Mouse (Mus musculus): ENCODE measurements around the gene Uba2. TPM values are rescaled to one million over a fixed set of nuclear protein-coding genes. Genes with fewer than 3 reads are reported as not detected.
"Not testable (repeated sequence)": the region's sequence is repeated elsewhere in the genome, so short reads cannot be mapped to it uniquely, and the experiment has no call there.

The Uba2 gene
- polyA plus RNA-seq, 1 experiment, result 8.8 TPM

DNA sequence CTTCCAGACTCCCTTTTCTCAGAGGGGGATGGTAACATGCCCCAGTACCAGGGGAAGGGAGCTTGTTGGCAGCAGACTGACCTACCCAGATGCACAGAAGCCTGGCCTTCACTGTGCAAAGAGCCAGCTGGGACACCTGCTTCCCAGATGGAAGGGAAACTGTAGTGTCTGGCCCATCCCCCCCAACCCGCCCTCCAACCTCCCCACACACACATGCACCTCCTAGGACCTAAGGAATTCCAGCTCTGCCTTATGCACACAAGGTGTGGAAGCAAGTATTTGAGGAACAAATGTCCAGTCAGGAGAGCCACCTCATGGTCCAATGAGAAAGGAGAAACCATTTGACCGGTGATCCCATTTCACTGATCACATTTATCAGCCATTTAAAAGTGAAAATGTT is 35.1 kb downstream of the Uba2 start:
- H3K4me1 ChIP-seq, result peaks cover 12% of the 10 kb centered on the region
- no peak for TF ChIP-seq FLI1 (IDR thresholded peaks at IDR 0.05; ENCODE audit: low read length)
- no peaks in the 10 kb centered on the region for H3K9me3 ChIP-seq
- H3K36me3 ChIP-seq (replicated peaks; ENCODE audit: low read length), result no peaks in the 10 kb centered on the region
- no peak overlapping the region for H3K4me3 ChIP-seq (replicated peaks)
- peaks cover 58% of the 10 kb centered on the region for H3K27me3 ChIP-seq (replicated peaks)

GRCm38 (mm10) chr7:34133117-34133762 is 36.2 kb downstream of the Uba2 start, which contains the start of gene Wtip:
Gene Wtip (minus strand): TSS chr7:34133268.
- peaks cover 63% of the 10 kb centered on the region for H3K27me3 ChIP-seq (replicated peaks)

GRCm38 (mm10) chr7:34132355-34133079 is 36.9 kb downstream of the Uba2 start:
- H3K4me3 ChIP-seq (replicated peaks), result peak overlapping the region; percentile 89
- TF ChIP-seq GATA1 (IDR thresholded peaks at IDR 0.05; ENCODE audit: borderline replicate concordance, low read length) (no peak), FLI1 (IDR thresholded peaks at IDR 0.05; ENCODE audit: low read length) (no peak)
- peaks cover 12% of the 10 kb centered on the region for H3K4me1 ChIP-seq
- H3K27me3 ChIP-seq (replicated peaks), result peaks cover 63% of the 10 kb centered on the region
- no peaks in the 10 kb centered on the region for H3K9me3 ChIP-seq
- H3K36me3 ChIP-seq (replicated peaks; ENCODE audit: low read length), result no peaks in the 10 kb centered on the region

More at GRCm38 (mm10) chr7:34133117-34133762, 36.2 kb downstream of the Uba2 start, which contains the start of gene Wtip:
- TF ChIP-seq FLI1 (IDR thresholded peaks at IDR 0.05; ENCODE audit: low read length) (no peak), GATA1 (IDR thresholded peaks at IDR 0.05; ENCODE audit: borderline replicate concordance, low read length) (no peak)
- no peaks in the 10 kb centered on the region for H3K36me3 ChIP-seq (replicated peaks; ENCODE audit: low read length)
- peak within 1 kb of the TSS; percentile 89 for H3K4me3 ChIP-seq (replicated peaks)
- H3K4me1 ChIP-seq, result peaks cover 12% of the 10 kb centered on the region
- no peaks in the 10 kb centered on the region for H3K9me3 ChIP-seq

- peaks cover 63% of the 10 kb centered on the region for H3K27me3 ChIP-seq (replicated peaks)
- no peak for TF ChIP-seq GATA1 (IDR thresholded peaks at IDR 0.05; ENCODE audit: borderline replicate concordance, low read length)
- no peak for TF ChIP-seq FLI1 (IDR thresholded peaks at IDR 0.05; ENCODE audit: low read length)
- peaks cover 12% of the 10 kb centered on the region for H3K4me1 ChIP-seq
- H3K36me3 ChIP-seq (replicated peaks; ENCODE audit: low read length), result no peaks in the 10 kb centered on the region
- peaks cover 4% of the 10 kb centered on the region for H3K9me3 ChIP-seq
- H3K4me3 ChIP-seq (replicated peaks), result peak overlapping the region; percentile 89
Measured at GRCm38 (mm10) chr7:34131959-34132354, 37.4 kb downstream of the Uba2 start.

DNA sequence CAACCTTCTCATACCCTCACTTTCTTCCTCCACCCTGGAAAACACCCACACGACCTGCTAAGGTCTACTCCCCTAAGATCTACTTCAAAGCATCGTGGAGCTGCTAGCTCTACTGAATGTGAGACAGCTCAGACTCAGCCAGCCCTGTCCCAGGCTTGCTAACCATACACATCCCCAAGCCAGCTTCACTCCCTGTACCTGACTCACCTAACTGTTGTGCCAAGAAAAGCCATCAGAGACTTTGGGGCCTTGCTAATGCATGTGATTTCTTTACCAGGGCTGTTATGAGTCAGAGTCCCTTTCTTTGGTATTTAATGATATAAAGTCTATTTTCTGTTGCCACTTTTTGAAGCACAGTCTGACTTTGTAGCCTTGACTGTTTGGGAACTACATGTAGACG is 38.3 kb downstream of the Uba2 start:
- H3K4me3 ChIP-seq (replicated peaks), result no peak overlapping the region
- peaks cover 12% of the 10 kb centered on the region for H3K9me3 ChIP-seq
- no peaks in the 10 kb centered on the region for H3K36me3 ChIP-seq (replicated peaks; ENCODE audit: low read length)
- peaks cover 61% of the 10 kb centered on the region for H3K27me3 ChIP-seq (replicated peaks)
- TF ChIP-seq GATA1 (IDR thresholded peaks at IDR 0.05; ENCODE audit: borderline replicate concordance, low read length) (no peak), FLI1 (IDR thresholded peaks at IDR 0.05; ENCODE audit: low read length) (no peak)
- peaks cover 12% of the 10 kb centered on the region for H3K4me1 ChIP-seq

DNA sequence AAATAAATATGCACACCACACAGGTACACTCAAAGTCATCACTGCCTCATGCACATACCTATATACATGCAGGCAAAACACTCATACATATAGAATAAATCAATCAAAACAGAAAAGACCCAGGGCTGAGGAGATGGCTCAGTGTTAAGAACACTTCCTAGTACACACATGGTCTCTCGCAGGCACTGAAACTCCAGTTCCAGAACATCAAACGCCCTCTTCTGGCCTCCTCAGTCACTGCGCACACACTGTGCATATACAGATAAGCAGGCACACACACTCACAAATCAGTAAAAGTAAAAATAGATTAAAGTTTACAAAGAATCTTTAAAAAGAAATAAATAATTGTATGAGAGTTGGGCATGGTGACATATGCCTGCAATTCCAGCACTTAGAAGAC is 43.1 kb downstream of the Uba2 start:
- no peaks in the 10 kb centered on the region for H3K4me1 ChIP-seq
- H3K36me3 ChIP-seq (replicated peaks; ENCODE audit: low read length), result no peaks in the 10 kb centered on the region
- peaks cover 22% of the 10 kb centered on the region for H3K27me3 ChIP-seq (replicated peaks)
- H3K4me3 ChIP-seq (replicated peaks), result no peak overlapping the region
- H3K9me3 ChIP-seq, result peaks cover 22% of the 10 kb centered on the region
- TF ChIP-seq FLI1 (IDR thresholded peaks at IDR 0.05; ENCODE audit: low read length), result no peak
- no peak for TF ChIP-seq GATA1 (IDR thresholded peaks at IDR 0.05; ENCODE audit: borderline replicate concordance, low read length)

GRCm38 (mm10) chr7:34125346-34125745 is 44.1 kb downstream of the Uba2 start:
- Histone ChIP-seq H3K27me3 (replicated peaks) (peaks cover 12% of the 10 kb centered on the region), H3K4me1 (no peaks in the 10 kb centered on the region), H3K36me3 (replicated peaks; ENCODE audit: low read length) (no peaks in the 10 kb centered on the region), H3K9me3 (peaks cover 22% of the 10 kb centered on the region), H3K4me3 (replicated peaks) (peak overlapping the region; percentile 0)
- TF ChIP-seq GATA1 (IDR thresholded peaks at IDR 0.05; ENCODE audit: borderline replicate concordance, low read length), result no peak
- TF ChIP-seq FLI1 (IDR thresholded peaks at IDR 0.05; ENCODE audit: low read length), result no peak

- Histone ChIP-seq H3K9me3 (peaks cover 22% of the 10 kb centered on the region), H3K4me3 (replicated peaks) (no peak overlapping the region), H3K27me3 (replicated peaks) (peaks cover 2% of the 10 kb centered on the region), H3K36me3 (replicated peaks; ENCODE audit: low read length) (no peaks in the 10 kb centered on the region), H3K4me1 (no peaks in the 10 kb centered on the region)
- TF ChIP-seq FLI1 (IDR thresholded peaks at IDR 0.05; ENCODE audit: low read length), result no peak
- TF ChIP-seq GATA1 (IDR thresholded peaks at IDR 0.05; ENCODE audit: borderline replicate concordance, low read length), result no peak
Measured at GRCm38 (mm10) chr7:34122987-34123720, 46.2 kb downstream of the Uba2 start.

GRCm38 (mm10) chr7:34120636-34121035 is 48.8 kb downstream of the Uba2 start:
- H3K4me3 ChIP-seq (replicated peaks); H3K27me3 ChIP-seq (replicated peaks); H3K9me3 ChIP-seq; H3K4me1 ChIP-seq; H3K36me3 ChIP-seq (replicated peaks; ENCODE audit: low read length): not testable (repeated sequence)

DNA sequence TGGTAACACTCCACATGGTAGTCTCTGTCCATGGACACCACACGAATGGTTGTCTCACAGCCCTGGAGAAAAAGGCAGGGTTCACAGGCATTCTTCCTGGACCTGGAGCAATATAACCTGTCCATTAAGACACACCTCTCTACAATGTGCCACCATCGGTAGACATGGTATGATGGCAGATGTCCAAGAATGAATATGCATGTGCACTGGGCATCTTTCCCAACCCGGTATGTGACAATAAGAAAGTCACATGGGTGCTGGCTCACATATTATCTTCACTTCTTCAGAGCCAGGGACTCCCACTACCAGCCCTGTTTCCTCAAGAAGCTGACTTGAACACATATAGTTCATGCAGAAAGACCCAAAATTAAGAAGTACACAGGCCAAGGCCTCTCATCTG is 52.8 kb downstream of the Uba2 start:
- H3K4me3 ChIP-seq (replicated peaks), result no peak overlapping the region
- no peaks in the 10 kb centered on the region for H3K27me3 ChIP-seq (replicated peaks)
- TF ChIP-seq GATA1 (IDR thresholded peaks at IDR 0.05; ENCODE audit: borderline replicate concordance, low read length) (no peak), FLI1 (IDR thresholded peaks at IDR 0.05; ENCODE audit: low read length) (no peak)
- H3K4me1 ChIP-seq, result no peaks in the 10 kb centered on the region
- H3K36me3 ChIP-seq (replicated peaks; ENCODE audit: low read length), result no peaks in the 10 kb centered on the region
- H3K9me3 ChIP-seq, result no peaks in the 10 kb centered on the region
